Mouse (Mus musculus): ENCODE results near the gene Trnt1. TPM values are rescaled to one million over a fixed set of nuclear protein-coding genes. Genes with fewer than 3 reads are reported as not detected.

Gene Trnt1
- polyA plus RNA-seq, 1 experiment from 2014 or later = 69.3 TPM

DNA sequence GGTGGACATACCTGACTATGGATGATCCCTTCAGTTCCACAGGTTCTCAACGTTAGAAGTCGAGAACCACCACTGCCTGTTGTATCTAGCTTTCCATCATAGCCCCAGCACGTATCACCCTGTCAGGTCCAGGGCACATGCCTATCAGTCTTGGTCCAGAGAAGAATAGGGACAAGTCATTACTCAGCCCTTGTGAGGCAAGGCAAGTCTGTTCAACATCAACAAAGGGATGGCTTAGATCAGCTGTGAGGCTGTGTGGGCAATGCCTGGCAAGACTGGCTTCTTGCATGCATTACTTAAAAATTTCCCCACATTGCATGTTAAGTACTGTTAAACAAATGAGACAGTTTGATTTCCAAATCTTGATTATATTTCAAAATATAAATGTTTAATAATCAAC is 21.1 kb upstream of the Trnt1 start:
- H3K9me3 ChIP-seq = no peaks in the 10 kb centered on the region
- WGBS = 87% methylated on average over 3 of the region's 3 CpGs
- no peaks in the 10 kb centered on the region for H3K4me1 ChIP-seq
- no peak overlapping the region for H3K9ac ChIP-seq
- H3K36me3 ChIP-seq = no peaks in the 10 kb centered on the region
- no peak overlapping the region for H3K4me3 ChIP-seq
- ATAC-seq (ENCODE audit: insufficient number of reproducible peaks, insufficient read depth, low FRiP score, low TSS enrichment) = no peak
- no peak overlapping the region for H3K27ac ChIP-seq
- no peaks in the 10 kb centered on the region for H3K27me3 ChIP-seq
- no peak overlapping the region for H3K4me2 ChIP-seq (replicated peaks)

DNA sequence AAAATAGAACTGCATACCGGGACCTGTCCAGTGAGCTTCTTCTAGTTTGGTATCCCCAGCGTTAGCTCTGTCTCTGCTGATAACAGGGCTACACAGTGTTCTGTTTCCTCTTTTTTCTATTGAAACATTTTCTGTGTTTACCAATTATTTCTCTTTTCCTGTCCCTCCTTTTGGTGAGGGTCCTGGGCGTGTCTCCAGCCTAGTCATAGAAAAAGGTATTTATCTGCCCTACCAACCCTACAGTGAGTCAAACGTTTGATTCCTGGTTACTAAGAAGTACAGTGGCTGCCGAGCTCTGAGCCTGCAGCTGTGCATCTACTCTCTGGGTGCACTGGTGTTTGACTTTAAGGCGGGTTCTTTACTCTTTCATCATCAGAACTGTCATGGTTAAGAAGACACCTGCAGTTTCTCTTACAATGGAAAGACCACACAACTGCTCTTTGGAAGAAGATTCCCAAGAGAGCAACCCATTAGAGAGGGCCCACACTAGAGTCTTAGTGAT is 20.0 kb upstream of the Trnt1 start, which contains the start of gene Il5ra:
Gene Il5ra, minus strand, starts transcription at position 151 of the 502 bp plus-strand sequence.
- Histone ChIP-seq H3K9ac (no peak within 1 kb of the TSS), H3K9me3 (no peaks in the 10 kb centered on the region), H3K4me2 (replicated peaks) (no peak within 1 kb of the TSS), H3K4me1 (no peaks in the 10 kb centered on the region), H3K27ac (no peak within 1 kb of the TSS), H3K4me3 (no peak within 1 kb of the TSS), H3K27me3 (no peaks in the 10 kb centered on the region), H3K36me3 (no peaks in the 10 kb centered on the region)
- ATAC-seq (ENCODE audit: insufficient number of reproducible peaks, insufficient read depth, low FRiP score, low TSS enrichment) = no peak
- WGBS = 80% methylated on average over 6 of the region's 6 CpGs

DNA sequence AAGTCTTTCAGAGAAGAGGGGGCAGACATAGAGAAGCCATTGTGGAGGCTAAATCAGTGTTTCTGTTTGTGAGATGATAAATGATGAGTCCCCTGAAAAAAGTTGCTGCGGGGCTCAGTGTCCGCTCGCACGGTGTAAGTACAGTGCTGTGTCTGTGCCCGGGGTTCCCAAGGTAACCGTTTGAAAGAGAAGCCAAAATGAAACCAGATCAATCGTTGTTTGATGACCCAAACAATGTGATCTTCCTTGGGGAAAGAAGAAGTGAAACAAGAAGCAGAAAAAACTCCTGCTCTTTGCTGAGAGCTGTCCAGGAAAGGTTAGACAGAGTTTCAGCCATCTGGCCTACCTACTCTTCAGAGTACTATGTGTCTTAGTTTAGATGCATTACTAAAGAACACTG is 18.6 kb upstream of the Trnt1 start:
- no peak for ATAC-seq (ENCODE audit: insufficient number of reproducible peaks, insufficient read depth, low FRiP score, low TSS enrichment)
- Histone ChIP-seq H3K9me3 (no peaks in the 10 kb centered on the region), H3K4me1 (no peaks in the 10 kb centered on the region), H3K4me3 (no peak overlapping the region), H3K27me3 (no peaks in the 10 kb centered on the region), H3K27ac (no peak overlapping the region), H3K4me2 (replicated peaks) (no peak overlapping the region), H3K9ac (no peak overlapping the region), H3K36me3 (no peaks in the 10 kb centered on the region)
- 73% methylated on average over 7 of the region's 7 CpGs for WGBS

DNA sequence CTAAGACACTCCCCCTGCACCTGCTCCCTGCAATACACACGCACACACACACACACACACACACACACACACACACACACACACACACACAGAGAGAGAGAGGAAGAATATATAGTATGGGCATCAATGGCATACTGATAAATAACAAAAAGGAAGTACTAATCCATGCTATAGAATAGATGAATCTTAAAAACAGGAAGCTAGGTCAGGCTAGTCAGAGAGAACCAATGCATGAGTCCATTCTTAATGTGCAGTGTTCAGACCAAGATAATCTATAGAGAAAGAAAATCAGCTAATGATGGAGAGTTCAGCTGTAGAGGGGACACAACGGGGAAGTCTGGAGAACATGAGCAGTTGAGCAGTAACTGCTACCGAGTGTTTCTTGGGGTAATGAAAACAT is 10.6 kb upstream of the Trnt1 start:
- Histone ChIP-seq H3K4me1 (no peaks in the 10 kb centered on the region), H3K9me3 (no peaks in the 10 kb centered on the region), H3K4me2 (replicated peaks) (no peak overlapping the region), H3K4me3 (no peak overlapping the region), H3K27me3 (no peaks in the 10 kb centered on the region), H3K36me3 (no peaks in the 10 kb centered on the region), H3K9ac (no peak overlapping the region), H3K27ac (no peak overlapping the region)
- no peak for ATAC-seq (ENCODE audit: insufficient number of reproducible peaks, insufficient read depth, low FRiP score, low TSS enrichment)
- WGBS = 80% methylated on average over 3 of the region's 3 CpGs

DNA sequence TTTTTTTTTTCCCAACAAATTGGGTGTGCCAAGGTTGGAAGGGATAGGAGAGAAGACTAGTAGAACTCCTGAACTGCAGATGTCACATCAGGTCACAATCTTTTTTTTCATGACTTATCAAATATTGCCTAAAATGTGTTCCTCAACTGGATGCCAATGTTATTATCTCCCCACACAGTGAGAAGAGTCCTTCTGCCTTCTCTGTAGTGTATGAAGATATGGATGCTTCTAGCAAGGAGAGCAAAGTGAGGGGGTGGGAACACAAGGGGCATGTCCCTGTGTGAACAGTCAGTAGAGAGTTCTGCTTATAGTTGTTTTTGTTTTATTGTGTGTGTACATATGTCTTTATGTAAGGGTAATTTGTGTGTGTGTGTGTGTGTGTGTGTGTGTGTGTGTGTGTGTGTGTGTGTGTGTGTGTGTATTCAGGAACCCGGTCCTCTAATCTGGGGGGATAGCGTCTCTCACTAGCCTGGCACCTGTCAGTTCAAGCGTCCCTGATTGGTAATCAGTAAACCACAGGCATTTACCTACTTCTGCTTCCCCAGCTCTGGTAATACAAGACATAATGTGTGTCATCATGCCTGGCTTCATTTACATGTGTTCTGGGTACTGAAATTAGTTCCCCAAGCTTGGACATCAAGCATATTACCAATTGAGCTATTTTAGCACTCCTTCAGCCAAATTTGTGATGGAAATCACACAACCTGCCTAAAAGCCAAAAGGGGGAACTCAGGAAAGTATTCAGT is 8.3 kb upstream of the Trnt1 start:
- 94% methylated on average over 3 of the region's 3 CpGs for whole genome bisulfite sequencing

DNA sequence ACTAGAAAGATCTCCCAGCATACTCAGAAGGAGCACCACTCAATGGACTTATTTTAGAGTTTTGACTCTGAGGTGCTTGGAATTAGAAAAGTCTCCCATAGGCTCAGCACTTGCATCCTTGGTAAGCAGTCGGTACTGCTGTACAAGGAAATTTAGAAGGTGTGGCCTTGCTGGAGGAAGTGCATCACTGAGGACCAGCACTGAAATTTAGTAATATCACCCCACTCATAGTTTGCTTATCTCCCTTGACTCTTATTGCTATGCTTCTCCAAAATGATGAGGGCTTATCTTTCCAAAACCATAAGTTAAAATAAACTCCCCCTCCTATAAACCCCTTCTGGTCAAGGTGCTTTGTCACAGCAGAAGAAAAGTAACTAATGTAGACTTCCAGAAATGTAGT is 7.4 kb upstream of the Trnt1 start:
- no peak for ATAC-seq (ENCODE audit: insufficient number of reproducible peaks, insufficient read depth, low FRiP score, low TSS enrichment)
- 83% methylated on average over 1 of the region's 1 CpGs for WGBS
- no peaks in the 10 kb centered on the region for H3K9me3 ChIP-seq
- H3K4me3 ChIP-seq = no peak overlapping the region
- no peaks in the 10 kb centered on the region for H3K36me3 ChIP-seq
- H3K9ac ChIP-seq = no peak overlapping the region
- no peak overlapping the region for H3K27ac ChIP-seq
- H3K4me2 ChIP-seq (replicated peaks) = no peak overlapping the region
- no peaks in the 10 kb centered on the region for H3K4me1 ChIP-seq
- H3K27me3 ChIP-seq = no peaks in the 10 kb centered on the region

More for the DNA sequence above, 8.3 kb upstream of the Trnt1 start:
- Histone ChIP-seq H3K9ac (no peak overlapping the region), H3K4me1 (no peaks in the 10 kb centered on the region), H3K9me3 (no peaks in the 10 kb centered on the region), H3K4me3 (no peak overlapping the region), H3K27me3 (no peaks in the 10 kb centered on the region), H3K27ac (no peak overlapping the region), H3K4me2 (replicated peaks) (no peak overlapping the region), H3K36me3 (no peaks in the 10 kb centered on the region)
- no peak for ATAC-seq (ENCODE audit: insufficient number of reproducible peaks, insufficient read depth, low FRiP score, low TSS enrichment)

DNA sequence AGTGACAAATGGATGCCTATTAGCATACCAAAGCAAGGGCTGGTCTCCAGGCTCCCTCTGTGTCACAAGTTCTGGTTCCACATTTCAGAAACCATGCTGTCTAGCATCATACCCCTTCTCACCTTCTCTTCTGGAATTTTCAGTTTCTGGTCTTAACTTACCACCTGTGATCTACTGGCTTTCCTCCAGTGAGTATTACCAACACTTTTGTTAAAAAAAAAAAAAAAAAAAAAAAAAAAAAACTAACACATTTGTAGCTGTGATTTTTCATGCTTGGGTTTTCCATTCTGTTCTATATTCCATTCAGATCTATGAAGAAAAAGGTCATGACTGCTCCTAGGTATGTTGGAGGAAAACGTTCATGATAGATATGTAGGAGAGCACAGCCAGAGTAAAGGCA is 3.0 kb upstream of the Trnt1 start:
- WGBS = 81% methylated on average over 1 of the region's 1 CpGs
- Histone ChIP-seq H3K36me3 (no peaks in the 10 kb centered on the region), H3K4me1 (peaks cover 11% of the 10 kb centered on the region), H3K27me3 (no peaks in the 10 kb centered on the region), H3K9me3 (no peaks in the 10 kb centered on the region), H3K9ac (no peak overlapping the region), H3K27ac (no peak overlapping the region), H3K4me2 (replicated peaks) (no peak overlapping the region), H3K4me3 (no peak overlapping the region)
- no peak for ATAC-seq (ENCODE audit: insufficient number of reproducible peaks, insufficient read depth, low FRiP score, low TSS enrichment)

DNA sequence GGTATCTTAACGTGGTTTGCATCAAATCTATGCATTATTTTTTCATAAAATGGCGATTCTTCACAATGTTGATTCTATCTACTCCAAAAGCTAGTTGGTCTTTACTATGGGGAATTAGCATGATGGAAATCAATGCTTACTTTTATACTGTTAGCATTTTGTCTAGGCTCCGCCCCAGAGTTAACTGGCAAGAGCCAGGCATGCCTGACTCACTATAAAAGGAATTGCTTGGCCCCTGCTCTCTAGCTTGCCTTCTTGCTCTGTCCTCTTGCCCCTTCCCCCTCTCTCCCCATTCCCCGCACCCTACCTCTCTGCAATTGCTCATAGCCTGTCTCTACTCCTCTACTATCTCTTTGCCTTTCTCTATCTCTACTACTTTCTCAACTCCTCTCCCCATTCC is 2.1 kb upstream of the Trnt1 start:
- H3K9me3 ChIP-seq = no peaks in the 10 kb centered on the region
- H3K4me1 ChIP-seq = peaks cover 11% of the 10 kb centered on the region
- WGBS = 77% methylated on average over 4 of the region's 4 CpGs
- no peaks in the 10 kb centered on the region for H3K36me3 ChIP-seq
- no peak overlapping the region for H3K4me3 ChIP-seq
- ATAC-seq (ENCODE audit: insufficient number of reproducible peaks, insufficient read depth, low FRiP score, low TSS enrichment) = no peak
- H3K27me3 ChIP-seq = no peaks in the 10 kb centered on the region
- H3K4me2 ChIP-seq (replicated peaks) = no peak overlapping the region
- no peak overlapping the region for H3K9ac ChIP-seq
- no peak overlapping the region for H3K27ac ChIP-seq

DNA sequence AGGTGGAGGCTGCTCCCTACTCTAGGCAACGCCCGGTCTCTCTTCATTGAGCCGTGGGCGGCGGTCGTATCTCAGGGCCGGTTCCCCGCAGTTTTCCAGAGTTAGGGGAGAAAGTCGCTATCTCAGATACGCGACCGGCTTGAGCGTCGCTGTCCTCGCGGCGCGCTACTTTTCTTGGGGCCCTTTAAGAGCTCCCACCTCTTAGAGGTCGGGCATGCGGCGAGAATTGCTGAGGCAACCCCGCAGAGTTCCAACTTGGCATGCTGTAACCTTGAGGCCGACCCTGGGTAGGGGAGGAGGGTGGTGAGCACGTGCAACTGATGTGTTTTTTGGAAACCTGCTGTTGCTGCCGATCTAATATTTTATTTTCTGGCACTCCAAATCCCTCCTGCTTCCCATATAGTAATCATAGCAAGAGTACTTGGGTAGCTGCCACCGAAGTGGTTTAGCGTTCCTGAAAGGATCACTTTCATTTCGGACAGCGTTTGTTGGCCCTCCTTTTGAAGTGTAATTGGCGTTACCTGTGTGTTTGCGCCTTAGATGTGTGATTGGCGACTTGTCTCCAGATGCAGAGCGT is 458 bp downstream of the Trnt1 start:
- H3K4me2 ChIP-seq (replicated peaks) = peak overlapping the region; percentile 83
- peak overlapping the region; percentile 57 for H3K9ac ChIP-seq
- H3K27ac ChIP-seq = no peak overlapping the region
- H3K9me3 ChIP-seq = no peaks in the 10 kb centered on the region
- no peaks in the 10 kb centered on the region for H3K27me3 ChIP-seq
- ATAC-seq (ENCODE audit: insufficient number of reproducible peaks, insufficient read depth, low FRiP score, low TSS enrichment) = peak; percentile 74
- H3K36me3 ChIP-seq = peaks cover 7% of the 10 kb centered on the region; the same call in 1 of the 2 replicates
- H3K4me1 ChIP-seq = peaks cover 11% of the 10 kb centered on the region
- H3K4me3 ChIP-seq = peak overlapping the region; percentile 79
- 2% methylated on average over 33 of the region's 33 CpGs for WGBS

DNA sequence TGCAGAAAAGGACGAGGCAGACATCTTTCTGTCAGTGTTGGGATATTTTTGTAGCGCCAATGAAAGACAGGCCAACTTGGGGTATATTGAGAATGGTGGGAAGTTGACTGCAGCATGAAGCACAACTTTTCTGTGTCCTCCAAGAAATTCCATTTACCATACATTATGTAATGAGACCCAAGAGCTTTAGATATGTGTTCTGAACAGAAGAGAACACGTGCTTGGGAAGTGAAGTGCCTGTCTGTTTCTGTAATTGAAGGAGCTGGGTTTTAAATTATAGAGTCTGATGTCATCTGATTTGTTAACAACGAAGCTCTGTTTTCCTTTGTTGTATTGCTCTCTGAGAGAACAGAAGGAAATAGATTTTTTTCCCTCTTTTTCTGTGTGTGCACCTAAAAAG is 1.1 kb downstream of the Trnt1 start:
- no peak overlapping the region for H3K27ac ChIP-seq
- H3K9me3 ChIP-seq = no peaks in the 10 kb centered on the region
- 55% methylated on average over 4 of the region's 4 CpGs for WGBS
- H3K27me3 ChIP-seq = no peaks in the 10 kb centered on the region
- peaks cover 11% of the 10 kb centered on the region for H3K4me1 ChIP-seq
- H3K4me3 ChIP-seq = peak overlapping the region; percentile 79
- no peak for ATAC-seq (ENCODE audit: insufficient number of reproducible peaks, insufficient read depth, low FRiP score, low TSS enrichment)
- H3K9ac ChIP-seq = peak overlapping the region; percentile 57
- peak overlapping the region; percentile 83 for H3K4me2 ChIP-seq (replicated peaks)
- peaks cover 10% of the 10 kb centered on the region; the same call in 1 of the 2 replicates for H3K36me3 ChIP-seq

DNA sequence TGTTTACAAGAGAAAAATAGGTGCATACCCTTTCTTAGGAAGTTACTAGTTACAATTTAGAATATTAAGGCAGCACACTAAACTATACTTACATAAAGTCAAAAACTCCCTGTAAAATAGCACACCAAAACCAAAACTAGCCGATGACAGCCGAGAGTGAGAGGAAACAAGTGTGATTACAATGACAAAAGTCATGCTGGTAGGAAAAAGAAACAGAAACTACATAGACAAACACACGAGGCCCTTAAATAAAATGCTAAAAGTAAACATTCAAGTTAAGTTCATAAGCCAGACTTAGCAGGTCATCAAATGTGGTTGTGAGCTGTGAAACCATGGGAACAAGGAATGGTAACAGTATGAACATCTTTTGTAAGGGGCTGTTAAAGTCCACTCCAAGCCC is 18.2 kb downstream of the Trnt1 start:
- Histone ChIP-seq H3K4me1 (no peaks in the 10 kb centered on the region), H3K4me2 (replicated peaks) (no peak overlapping the region), H3K36me3 (peaks cover 28% of the 10 kb centered on the region), H3K9ac (no peak overlapping the region), H3K4me3 (no peak overlapping the region), H3K9me3 (no peaks in the 10 kb centered on the region), H3K27ac (no peak overlapping the region), H3K27me3 (no peaks in the 10 kb centered on the region)
- no peak for ATAC-seq (ENCODE audit: insufficient number of reproducible peaks, insufficient read depth, low FRiP score, low TSS enrichment)
- WGBS = 91% methylated on average over 3 of the region's 3 CpGs

DNA sequence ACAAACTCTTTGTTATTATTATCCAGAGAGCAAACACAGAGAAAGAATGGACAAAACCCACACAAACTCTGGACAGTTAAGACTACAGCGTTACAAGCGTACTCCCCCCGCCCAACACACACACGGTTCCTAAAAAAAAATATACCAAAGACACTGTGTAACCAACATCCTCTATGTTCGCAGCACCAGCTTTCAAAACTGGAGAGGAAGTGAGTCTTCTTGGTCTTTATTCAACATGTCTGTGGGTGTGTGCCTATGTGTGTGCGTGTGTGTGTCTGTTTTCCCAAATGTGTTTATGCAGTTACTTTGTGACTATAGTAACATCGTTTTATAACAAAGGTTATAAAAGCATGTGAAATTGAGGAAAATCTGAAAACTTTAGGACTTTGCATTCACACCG is 22.5 kb downstream of the Trnt1 start:
- no peak overlapping the region for H3K4me2 ChIP-seq (replicated peaks)
- H3K4me1 ChIP-seq = no peaks in the 10 kb centered on the region
- H3K27ac ChIP-seq = no peak overlapping the region
- WGBS = 93% methylated on average over 8 of the region's 8 CpGs
- H3K4me3 ChIP-seq = no peak overlapping the region
- no peak overlapping the region for H3K9ac ChIP-seq
- H3K9me3 ChIP-seq = no peaks in the 10 kb centered on the region
- no peak for ATAC-seq (ENCODE audit: insufficient number of reproducible peaks, insufficient read depth, low FRiP score, low TSS enrichment)
- no peaks in the 10 kb centered on the region for H3K27me3 ChIP-seq
- peaks cover 33% of the 10 kb centered on the region for H3K36me3 ChIP-seq
